In the genomic region with DNA sequence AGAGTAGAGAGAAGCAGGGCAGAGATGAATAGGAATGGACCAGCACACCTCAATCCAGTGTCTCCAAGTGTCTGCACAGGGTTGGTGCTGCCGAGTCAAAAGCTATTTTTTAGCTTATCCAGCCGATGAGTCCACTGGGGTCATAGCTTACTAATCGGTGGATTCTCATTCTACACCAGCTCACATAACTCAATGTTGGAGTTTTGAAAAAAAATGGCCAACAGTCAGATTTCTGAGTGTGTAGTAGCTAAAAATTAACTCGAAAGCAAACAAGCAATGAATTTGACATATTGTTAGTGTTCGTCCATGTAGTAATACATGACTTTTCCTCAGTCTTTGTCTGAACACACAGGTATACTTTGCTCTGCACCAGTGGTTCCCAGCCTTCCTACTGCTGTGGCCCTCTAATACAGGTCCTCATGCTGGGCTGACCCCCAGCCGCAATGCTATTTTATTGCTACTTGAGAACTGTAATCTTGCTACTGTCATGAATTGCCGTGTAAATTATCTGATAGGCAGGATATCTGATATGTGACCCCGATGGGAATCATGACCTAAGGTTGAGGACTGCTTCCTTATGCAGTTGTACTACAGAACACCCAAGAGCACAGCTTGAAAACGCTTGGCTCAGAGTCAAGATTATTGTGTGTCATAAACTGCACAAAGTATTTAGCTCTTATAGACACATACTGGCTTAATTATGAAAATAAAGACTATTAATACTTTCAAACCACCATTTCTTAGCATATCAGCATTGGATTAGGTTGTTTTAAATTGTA, we compare ENCODE assay signal across 25 mouse cellular contexts.
"Had no signal": no experiment of that assay in that cellular context is flagged by ENCODE, and none has a peak within 500 bp of the region (broad histone marks: within the 10 kb centered on the region; RNA-seq: fewer than 3 reads in every experiment).

No protein-coding gene starts in this region.

- DNase-seq: forebrain, postnatal 0 days; gastrocnemius, postnatal 14 days; gastrocnemius, postnatal 36 days; heart, adult 18-20 months; heart, postnatal 14 days; heart, postnatal 36 days; kidney, adult 18-20 months; kidney, adult 9 months; kidney, postnatal 25 days; kidney, postnatal 4 days; left cerebral cortex, postnatal 4 days; liver; liver, embryonic 13.5 days had no signal

- ATAC-seq: forebrain, embryonic 15.5 days; forebrain, postnatal 0 days; hindbrain, postnatal 0 days had no signal

- H3K9me3 ChIP-seq: forebrain, embryonic 15.5 days; heart, embryonic 13.5 days; heart, embryonic 15.5 days; hindbrain, embryonic 13.5 days; hindbrain, embryonic 15.5 days; kidney, embryonic 15.5 days; limb, embryonic 12.5 days; liver, embryonic 13.5 days had no signal

- H3K27ac ChIP-seq: forebrain, embryonic 15.5 days; heart, embryonic 13.5 days; heart, embryonic 15.5 days; hindbrain, embryonic 13.5 days; hindbrain, embryonic 15.5 days; hindbrain, postnatal 0 days; kidney, postnatal 0 days; layer of hippocampus, adult 2 months; left cerebral cortex, adult 2 months; limb, embryonic 12.5 days; liver, embryonic 13.5 days had no signal

- H3K4me2 ChIP-seq: forebrain, embryonic 15.5 days; heart, embryonic 11.5 days; heart, embryonic 13.5 days; heart, embryonic 15.5 days; hindbrain, embryonic 13.5 days; hindbrain, embryonic 15.5 days; kidney, embryonic 15.5 days; limb, embryonic 12.5 days; liver, embryonic 13.5 days had no signal

- H3K4me1 ChIP-seq: forebrain, embryonic 15.5 days; hindbrain, embryonic 13.5 days; hindbrain, embryonic 15.5 days; liver, embryonic 13.5 days had no signal

- H3K36me3 ChIP-seq: forebrain, embryonic 15.5 days; heart, embryonic 13.5 days; heart, embryonic 15.5 days; hindbrain, embryonic 13.5 days; hindbrain, embryonic 15.5 days; kidney, embryonic 15.5 days; limb, embryonic 12.5 days; liver, embryonic 13.5 days had no signal

- H3K4me3 ChIP-seq: forebrain, embryonic 15.5 days; heart, embryonic 13.5 days; heart, embryonic 15.5 days; hindbrain, embryonic 13.5 days; hindbrain, embryonic 15.5 days; kidney, embryonic 15.5 days; layer of hippocampus, adult 2 months; left cerebral cortex, adult 2 months; limb, embryonic 12.5 days; liver, embryonic 13.5 days had no signal

- H3K9ac ChIP-seq: forebrain, embryonic 15.5 days; forebrain, postnatal 0 days; heart, embryonic 13.5 days; heart, embryonic 15.5 days; hindbrain, embryonic 13.5 days; hindbrain, embryonic 15.5 days; kidney, embryonic 15.5 days; limb, embryonic 12.5 days; liver, embryonic 13.5 days had no signal

- H3K27me3 ChIP-seq: forebrain, embryonic 15.5 days; hindbrain, embryonic 15.5 days; kidney, embryonic 15.5 days; liver, embryonic 13.5 days had no signal
